In the genomic region with DNA sequence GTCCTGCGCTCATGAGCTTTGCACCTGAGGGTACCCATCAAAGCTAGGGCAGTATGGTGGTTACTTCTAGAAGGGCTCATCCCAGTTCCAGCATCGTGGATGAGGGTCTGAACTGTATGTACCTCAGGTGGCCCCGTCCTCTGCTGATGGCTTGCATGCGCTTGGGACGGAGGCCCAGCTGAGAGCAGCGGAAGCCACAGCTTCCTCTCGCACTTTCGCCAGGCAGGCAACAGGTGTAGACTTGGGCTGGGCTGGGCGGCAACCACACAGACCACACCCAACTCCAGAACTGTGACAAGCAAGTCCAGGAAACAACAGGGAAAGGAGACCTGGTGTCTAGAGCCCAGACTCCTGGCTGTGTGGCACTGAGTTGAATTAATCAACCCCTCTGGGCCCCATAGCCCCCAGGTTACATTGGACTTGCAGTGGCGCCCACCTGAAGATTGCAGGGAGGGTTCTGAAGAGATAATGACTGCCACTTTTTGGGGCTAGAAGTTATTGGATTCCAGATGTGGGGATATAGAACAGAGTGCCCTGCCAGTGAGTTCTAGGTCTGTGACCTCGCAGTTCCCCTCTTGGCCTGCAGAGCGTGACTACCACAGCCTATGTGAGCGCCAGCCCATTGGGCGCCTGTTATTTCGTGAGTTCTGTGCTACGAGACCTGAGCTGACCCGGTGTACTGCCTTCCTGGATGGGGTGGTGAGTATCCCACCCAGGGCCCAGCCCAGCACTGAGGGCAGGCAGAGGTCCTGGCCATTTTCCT, we compare ENCODE assay signal across 13 mouse cellular contexts. TPM values are rescaled to one million over a fixed set of nuclear protein-coding genes. Genes with fewer than 3 reads are reported as not detected.
DNase-seq lines count a peak whose midpoint lies in the region; ATAC-seq and TF ChIP-seq lines count a peak whose summit lies in the region.
"Had no signal": no experiment of that assay in that cellular context is flagged by ENCODE, and none has a peak within 500 bp of the region (broad histone marks: within the 10 kb centered on the region; RNA-seq: fewer than 3 reads in every experiment).

No protein-coding gene starts in this region.

- peaks cover 4 to 11% of the 10 kb centered on the region in 2 experiments for H3K36me3 ChIP-seq in MEL (ENCODE audit: control insufficient read depth in 1 of 2, insufficient read depth in 2 of 2, low read length in 2 of 2)
- H3K36me3 ChIP-seq in liver, embryonic 15.5 days (replicated peaks), result peaks cover 65% of the 10 kb centered on the region
- H3K36me3 ChIP-seq in midbrain, embryonic 16.5 days (ENCODE audit: control insufficient read depth, insufficient read depth, low read length), result peaks cover 26% of the 10 kb centered on the region

- peaks cover 32% of the 10 kb centered on the region for H3K79me2 ChIP-seq in MEL (ENCODE audit: control insufficient read depth, insufficient read depth, low read length, poor library complexity)

- no peak for ATAC-seq in liver, embryonic 15.5 days (ENCODE audit: insufficient read depth)
- ATAC-seq in midbrain, embryonic 16.5 days, result no peak

- TF ChIP-seq CTCF in layer of hippocampus, adult 2 months (conservative IDR thresholded peaks at IDR 0.05), result peak; percentile 51
- peak in 2 of 3 experiments; percentile 6 to 17; a peak in 1 of 6 replicates for TF ChIP-seq CTCF in MEL (IDR thresholded peaks at IDR 0.05 in 2 of 3, conservative IDR thresholded peaks at IDR 0.05 in 1 of 3; ENCODE audit: control insufficient read depth in 1 of 3, insufficient read depth in 1 of 3, low read depth in 2 of 3, low read length in 3 of 3, poor library complexity in 1 of 3, severe bottlenecking in 1 of 3)

- H3K4me3 ChIP-seq in layer of hippocampus, adult 2 months, result no peak overlapping the region
- no peak overlapping the region for H3K4me3 ChIP-seq in MEL (ENCODE audit: control insufficient read depth in 1 of 2, insufficient read depth in 1 of 2, low read depth in 2 of 2, low read length in 2 of 2)
- H3K4me3 ChIP-seq in liver, embryonic 15.5 days (replicated peaks), result no peak overlapping the region
- H3K4me3 ChIP-seq in midbrain, embryonic 16.5 days (ENCODE audit: low read depth, low read length), result no peak overlapping the region
- H3K4me3 ChIP-seq: limb, embryonic 15.5 days; neural tube, embryonic 12.5 days had no signal

- DNase-seq in layer of hippocampus, adult 2 months (ENCODE audit: low spot score in 2 of 2), result no peak
- DNase-seq in layer of hippocampus, adult 8-10 months (ENCODE audit: low spot score in 2 of 2), result no peak
- DNase-seq in MEL (ENCODE audit: low read depth, low spot score), result no peak
- DNase-seq in thymus, adult 18-20 months, result peak; percentile 73 to 81
- no peak for DNase-seq in ovary, postnatal 14 days (ENCODE audit: low spot score)
- DNase-seq in urinary bladder, postnatal 25 days (ENCODE audit: low spot score), result no peak

- WGBS in liver, embryonic 15.5 days (ENCODE audit: insufficient replicate concordance), result 65% methylated on average over 17 of the region's 17 CpGs
- 90% methylated on average over 17 of the region's 17 CpGs for WGBS in midbrain, embryonic 16.5 days

- TF ChIP-seq EP300 in MEL (IDR thresholded peaks at IDR 0.05; ENCODE audit: low read depth in 1 of 2, low read length in 2 of 2), result no peak

- H3K4me2 ChIP-seq in liver, embryonic 15.5 days, result peak overlapping the region; percentile 20
- H3K4me2 ChIP-seq in midbrain, embryonic 16.5 days (ENCODE audit: low read length), result no peak overlapping the region
- H3K4me2 ChIP-seq: limb, embryonic 15.5 days; neural tube, embryonic 12.5 days had no signal

- no peak for TF ChIP-seq RAD21 in MEL (IDR thresholded peaks at IDR 0.05; ENCODE audit: low read depth, low read length)

- no peak for TF ChIP-seq POLR2A in MEL (IDR thresholded peaks at IDR 0.05; ENCODE audit: control insufficient read depth in 1 of 2, insufficient read depth in 1 of 2, low read depth in 1 of 2, low read length in 2 of 2, poor library complexity in 1 of 2)

- no peaks in the 10 kb centered on the region for H3K9me3 ChIP-seq in MEL (replicated peaks; ENCODE audit: insufficient read depth, low read length)
- no peaks in the 10 kb centered on the region for H3K9me3 ChIP-seq in liver, embryonic 15.5 days (replicated peaks)
- H3K9me3 ChIP-seq in midbrain, embryonic 16.5 days (replicated peaks; ENCODE audit: control insufficient read depth, low read length, poor library complexity, severe bottlenecking), result no peaks in the 10 kb centered on the region
- H3K9me3 ChIP-seq: limb, embryonic 15.5 days; neural tube, embryonic 12.5 days had no signal

- no peaks in the 10 kb centered on the region for H3K27me3 ChIP-seq in MEL (ENCODE audit: control insufficient read depth in 1 of 2, insufficient read depth in 2 of 2, low read length in 2 of 2)
- H3K27me3 ChIP-seq in liver, embryonic 15.5 days, result no peaks in the 10 kb centered on the region
- no peaks in the 10 kb centered on the region for H3K27me3 ChIP-seq in midbrain, embryonic 16.5 days (ENCODE audit: control insufficient read depth, insufficient read depth, low read depth, low read length)
- H3K27me3 ChIP-seq: limb, embryonic 15.5 days; neural tube, embryonic 12.5 days had no signal

- H3K4me1 ChIP-seq in MEL (ENCODE audit: control insufficient read depth in 1 of 2, insufficient read depth in 2 of 2, low read length in 2 of 2), result peaks cover 7 to 24% of the 10 kb centered on the region in 2 experiments
- peaks cover 59% of the 10 kb centered on the region for H3K4me1 ChIP-seq in liver, embryonic 15.5 days (replicated peaks)
- peaks cover 19% of the 10 kb centered on the region for H3K4me1 ChIP-seq in midbrain, embryonic 16.5 days (ENCODE audit: control insufficient read depth, insufficient read depth, low read length)

- H3K9ac ChIP-seq in MEL (ENCODE audit: control insufficient read depth, low read depth, low read length, poor library complexity, severe bottlenecking), result no peak overlapping the region
- no peak overlapping the region for H3K9ac ChIP-seq in liver, embryonic 15.5 days
- no peak overlapping the region for H3K9ac ChIP-seq in midbrain, embryonic 16.5 days (ENCODE audit: low read depth, low read length)
- H3K9ac ChIP-seq: limb, embryonic 15.5 days; neural tube, embryonic 12.5 days had no signal

- H3K27ac ChIP-seq in layer of hippocampus, adult 2 months, result no peak overlapping the region
- H3K27ac ChIP-seq in MEL (ENCODE audit: control insufficient read depth, low read depth, low read length), result no peak overlapping the region
- peak overlapping the region; percentile 16; the same call in 1 of the 2 replicates for H3K27ac ChIP-seq in liver, embryonic 15.5 days (replicated peaks)
- no peak overlapping the region for H3K27ac ChIP-seq in midbrain, embryonic 16.5 days (ENCODE audit: low read length)
- H3K27ac ChIP-seq: limb, embryonic 15.5 days; neural tube, embryonic 12.5 days had no signal

TF ChIP-seq in MEL, 35 proteins besides CTCF, POLR2A, EP300 and RAD21:
- TF ChIP-seq ZNF384 (IDR thresholded peaks at IDR 0.05; ENCODE audit: low read depth, low read length) (no peak), ETS1 (IDR thresholded peaks at IDR 0.05; ENCODE audit: low read depth, low read length) (0 out of 2 replicates have a peak, but pooled peaks have one; percentile 23)

RNA-seq across cellular contexts. Expression of gene Grk6, which starts 5.0 kb away (rescaled TPM):
- 10 to 100 TPM; 64.8 to 65.8 TPM for total RNA-seq in layer of hippocampus, adult 2 months (2021)
- 10 to 100 TPM; 61.4 to 74.2 (median 67.5) TPM for total RNA-seq in layer of hippocampus, adult 8-10 months (2022)
- 75.9 and 83.2 TPM in 2 replicates for total RNA-seq in MEL (2012; rRNA removed)
- polyA plus RNA-seq in MEL (2012; ENCODE audit: insufficient read depth in 1 of 2, insufficient read length in 2 of 2, low read depth in 1 of 2, low replicate concordance in 2 of 2, missing spikeins in 1 of 2), result 10 to 100 TPM in 1 of 2 experiments, not detected in 1; 96.7 TPM
- 24.3 and 27.6 TPM in 2 replicates for polyA plus RNA-seq in liver, embryonic 15.5 days (2015; fragmentation: Nextera tagmentation; extraction: Ambion mirVana)
- polyA plus RNA-seq in midbrain, embryonic 16.5 days (2015; fragmentation: Nextera tagmentation; extraction: Ambion mirVana), result 28.3 and 31.8 TPM in 2 replicates

RNA-seq across cellular contexts. Expression of gene Prr7, which starts 14.2 kb away (rescaled TPM):
- total RNA-seq in layer of hippocampus, adult 2 months (2021), result 10 to 100 TPM; 83.0 to 84.5 TPM
- total RNA-seq in layer of hippocampus, adult 8-10 months (2022), result 10 to 100 TPM; 57.5 to 73.5 (median 60.4) TPM
- 2.4 and 2.7 TPM in 2 replicates for total RNA-seq in MEL (2012; rRNA removed)
- polyA plus RNA-seq in MEL (2012; ENCODE audit: insufficient read depth in 1 of 2, insufficient read length in 2 of 2, low read depth in 1 of 2, low replicate concordance in 2 of 2, missing spikeins in 1 of 2), result 1 to 10 TPM in 1 of 2 experiments, not detected in 1; 8.7 TPM
- not detected in 2 replicates for polyA plus RNA-seq in liver, embryonic 15.5 days (2015; fragmentation: Nextera tagmentation; extraction: Ambion mirVana)
- polyA plus RNA-seq in midbrain, embryonic 16.5 days (2015; fragmentation: Nextera tagmentation; extraction: Ambion mirVana), result 5.0 and 5.6 TPM in 2 replicates

RNA-seq across cellular contexts. Expression of gene F12, which starts 23.3 kb away (rescaled TPM):
- total RNA-seq in layer of hippocampus, adult 2 months (2021), result under 1 TPM; 0.44 to 0.93 TPM
- total RNA-seq in layer of hippocampus, adult 8-10 months (2022), result 1 to 10 TPM in 1 of 4 experiments, under 1 TPM in 2, not detected in 1; 0.43 to 1.5 (median 0.74) TPM
- not detected in 2 replicates for total RNA-seq in MEL (2012; rRNA removed)
- not detected for polyA plus RNA-seq in MEL (2012; ENCODE audit: insufficient read depth in 1 of 2, insufficient read length in 2 of 2, low read depth in 1 of 2, low replicate concordance in 2 of 2, missing spikeins in 1 of 2)
- 118 and 151 TPM in 2 replicates for polyA plus RNA-seq in liver, embryonic 15.5 days (2015; fragmentation: Nextera tagmentation; extraction: Ambion mirVana)
- 0.31 TPM in 1 of 2 replicates, not detected in the other for polyA plus RNA-seq in midbrain, embryonic 16.5 days (2015; fragmentation: Nextera tagmentation; extraction: Ambion mirVana)
- polyA plus RNA-seq: neural tube, embryonic 12.5 days had no signal

RNA-seq across cellular contexts. Expression of gene Pfn3, which starts 34.8 kb away (rescaled TPM):
- not detected for total RNA-seq in layer of hippocampus, adult 2 months (2021)
- not detected for total RNA-seq in layer of hippocampus, adult 8-10 months (2022)
- not detected in 2 replicates for total RNA-seq in MEL (2012; rRNA removed)
- polyA plus RNA-seq in MEL (2012; ENCODE audit: insufficient read depth in 1 of 2, insufficient read length in 2 of 2, low read depth in 1 of 2, low replicate concordance in 2 of 2, missing spikeins in 1 of 2), result not detected
- polyA plus RNA-seq in liver, embryonic 15.5 days (2015; fragmentation: Nextera tagmentation; extraction: Ambion mirVana), result not detected in 2 replicates
- polyA plus RNA-seq in midbrain, embryonic 16.5 days (2015; fragmentation: Nextera tagmentation; extraction: Ambion mirVana), result 0.57 and 0.98 TPM in 2 replicates
- total RNA-seq: adrenal gland, postnatal 10 days; gastrocnemius, postnatal 10 days had no signal
- polyA plus RNA-seq: large intestine, adult 2 months; limb, embryonic 15.5 days; neural tube, embryonic 12.5 days had no signal

RNA-seq across cellular contexts. Expression of gene Dbn1, which starts 38.1 kb away (rescaled TPM):
- total RNA-seq in layer of hippocampus, adult 2 months (2021), result 100 to 1,000 TPM; 396 to 403 TPM
- total RNA-seq in layer of hippocampus, adult 8-10 months (2022), result 100 to 1,000 TPM; 295 to 399 (median 333) TPM
- total RNA-seq in MEL (2012; rRNA removed), result 0.04 and 0.10 TPM in 2 replicates
- under 1 TPM in 1 of 2 experiments, not detected in 1; 0.53 TPM for polyA plus RNA-seq in MEL (2012; ENCODE audit: insufficient read depth in 1 of 2, insufficient read length in 2 of 2, low read depth in 1 of 2, low replicate concordance in 2 of 2, missing spikeins in 1 of 2)
- polyA plus RNA-seq in liver, embryonic 15.5 days (2015; fragmentation: Nextera tagmentation; extraction: Ambion mirVana), result 7.5 and 7.6 TPM in 2 replicates
- 617 and 675 TPM in 2 replicates for polyA plus RNA-seq in midbrain, embryonic 16.5 days (2015; fragmentation: Nextera tagmentation; extraction: Ambion mirVana)

Comparison
In these comparisons a context has a peak if more than half of its experiments do, and no peak if none do; other contexts are left out.
1. DNase-seq: peak in thymus, adult 18-20 months (2 of 2); none in layer of hippocampus, adult 2 months (0 of 2), layer of hippocampus, adult 8-10 months (0 of 2), MEL (single experiment), ovary, postnatal 14 days (single experiment) and urinary bladder, postnatal 25 days (single experiment).
2. RNA of gene Prr7, which starts 14.2 kb away (total RNA-seq): 83.0 to 84.5 TPM in layer of hippocampus, adult 2 months and 57.5 to 73.5 TPM in layer of hippocampus, adult 8-10 months; 2.4 to 2.7 TPM in MEL; every median in the first group is over 10 times any median in the second.